Mouse (Mus musculus): ENCODE results near the gene Fam83f.

Fam83f gene

DNA sequence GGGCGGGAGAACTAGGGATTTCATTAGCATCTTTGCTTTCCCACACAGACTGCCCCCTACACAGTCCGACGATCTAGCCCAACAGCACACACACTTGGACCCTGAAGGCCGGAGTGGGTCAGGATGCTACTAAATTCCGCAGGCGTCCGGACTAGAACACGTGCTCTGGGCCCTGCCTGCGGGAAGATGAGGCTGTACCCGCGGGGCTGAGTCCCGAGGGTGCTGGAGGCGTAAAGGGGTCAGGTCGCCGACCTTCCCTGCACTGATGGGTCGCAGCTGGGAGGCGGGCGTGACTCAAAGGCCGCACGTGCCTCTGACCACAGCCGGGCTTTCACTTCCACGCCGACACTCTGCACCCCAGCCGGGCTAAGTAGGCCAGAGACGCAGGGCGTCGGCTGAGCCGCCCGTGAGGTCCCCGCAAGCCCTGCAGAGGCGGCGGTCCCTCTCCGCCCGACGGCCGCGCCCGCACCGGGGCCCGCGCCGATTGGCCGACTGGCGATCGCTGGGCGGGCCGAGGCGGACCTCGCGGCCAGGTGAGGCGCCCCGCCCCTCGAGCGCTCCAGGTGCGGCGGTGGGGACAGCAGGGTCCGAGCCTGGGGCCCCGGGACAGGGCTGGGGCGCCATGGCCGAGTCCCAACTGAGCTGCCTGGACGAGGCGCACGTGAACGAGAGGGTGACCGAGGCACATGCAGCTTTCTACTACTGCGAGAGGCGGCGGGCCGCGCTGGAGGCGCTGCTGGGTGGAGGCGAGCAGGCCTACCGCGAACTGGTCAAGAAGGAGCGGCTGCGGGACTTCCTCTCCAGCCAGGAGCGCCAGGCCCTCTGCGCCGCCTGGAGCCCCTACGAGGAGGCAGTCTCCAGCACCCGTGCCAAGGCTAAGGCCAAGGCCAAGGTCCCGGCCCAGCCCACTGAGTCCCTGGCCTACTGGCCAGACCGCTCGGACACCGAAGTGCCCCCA is at the start of gene Fam83f:
Gene Fam83f (plus strand): TSS at position 553 of the 958 bp plus-strand sequence.
- DNase-seq: peak; percentile 59

DNA sequence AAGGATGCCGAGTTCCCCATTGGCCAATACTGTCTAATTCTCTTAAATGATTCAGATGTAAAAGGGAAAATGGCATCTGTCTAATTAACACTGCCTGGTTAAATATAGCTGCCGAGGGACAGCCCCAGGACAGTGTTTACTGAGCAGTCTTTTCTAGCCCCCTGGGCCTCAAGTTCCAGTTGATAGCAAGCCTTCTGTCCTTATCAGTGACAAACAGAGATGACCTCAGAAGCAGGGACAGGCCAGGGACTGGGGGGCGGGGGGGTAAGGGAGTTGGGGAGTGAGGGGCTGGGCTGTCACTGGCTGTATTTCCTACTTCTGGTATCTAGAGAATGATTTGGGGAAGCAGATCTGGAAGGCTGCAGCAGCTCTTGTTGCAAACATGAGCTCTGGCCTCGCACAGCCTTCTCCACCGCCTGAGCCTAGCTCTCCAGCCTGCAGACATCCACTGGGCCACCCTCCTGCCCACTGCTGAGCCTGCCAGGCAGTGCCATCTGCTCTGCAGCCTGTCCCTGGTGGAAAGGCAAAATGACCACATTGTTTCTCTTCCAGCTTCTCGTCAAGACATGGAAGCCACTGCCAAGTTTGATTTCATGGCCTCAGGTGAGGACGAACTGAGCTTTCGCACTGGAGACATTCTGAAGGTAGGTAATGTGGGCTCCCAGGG is 48.3 kb upstream of the Fam83f start:
- no peak for DNase-seq

DNA sequence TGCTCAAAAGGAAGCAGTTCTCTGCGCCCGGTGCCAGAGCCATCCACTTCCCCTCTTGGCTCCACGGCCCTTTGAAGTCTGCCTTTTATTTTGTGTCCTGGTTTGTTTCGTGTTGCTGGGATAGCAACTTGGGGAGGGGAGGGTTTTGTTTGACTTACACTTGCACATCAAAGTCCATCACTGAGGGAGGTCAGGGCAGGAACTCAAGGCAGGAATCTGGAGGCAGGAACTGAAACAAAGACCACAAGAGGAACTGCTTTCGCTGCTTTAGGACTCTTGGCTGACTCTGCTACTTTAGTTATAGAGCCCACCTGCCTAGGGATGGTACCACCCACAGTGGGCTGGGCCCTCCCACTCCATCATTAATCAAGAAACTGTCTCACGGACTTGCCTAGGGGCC is 45.2 kb upstream of the Fam83f start:
- DNase-seq: no peak

DNA sequence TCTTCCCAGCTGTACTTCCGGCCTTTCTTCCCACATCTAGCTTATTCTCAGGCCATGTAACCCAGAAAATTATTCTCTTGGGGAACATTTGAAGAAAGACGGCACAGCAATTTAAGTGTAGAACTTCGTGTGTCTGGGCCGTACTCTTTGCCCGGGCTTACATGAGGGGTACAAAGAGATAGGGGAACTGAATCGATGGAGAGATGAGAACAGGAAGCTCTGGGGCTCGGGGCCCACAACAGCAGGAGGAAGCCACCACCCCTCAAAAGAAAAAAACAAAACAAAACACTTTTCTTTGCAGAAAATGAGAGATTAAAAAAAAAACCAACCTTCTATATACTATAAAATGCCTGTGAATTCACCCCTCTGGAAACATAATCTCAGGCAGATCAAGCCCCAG is 41.5 kb upstream of the Fam83f start:
- no peak for DNase-seq

DNA sequence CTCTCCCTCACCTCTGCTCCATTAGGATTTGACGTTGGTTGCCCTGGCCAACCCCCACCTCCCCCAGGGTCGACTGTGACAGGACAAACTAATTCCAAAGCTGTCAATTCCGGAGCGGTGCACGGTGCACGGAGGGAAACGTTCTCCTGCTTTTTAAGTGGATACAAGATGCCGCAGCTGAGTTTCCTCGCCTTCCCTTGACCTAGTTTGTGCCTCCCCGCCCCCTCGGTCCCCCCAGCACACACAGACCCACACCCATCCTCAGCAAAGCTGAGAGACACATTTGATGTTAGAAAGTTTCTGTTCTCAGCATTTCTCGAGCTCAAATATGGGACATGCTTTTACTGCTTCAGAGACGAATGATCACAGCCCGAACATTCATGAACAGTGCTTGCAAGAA is 40.9 kb upstream of the Fam83f start:
- no peak for DNase-seq

DNA sequence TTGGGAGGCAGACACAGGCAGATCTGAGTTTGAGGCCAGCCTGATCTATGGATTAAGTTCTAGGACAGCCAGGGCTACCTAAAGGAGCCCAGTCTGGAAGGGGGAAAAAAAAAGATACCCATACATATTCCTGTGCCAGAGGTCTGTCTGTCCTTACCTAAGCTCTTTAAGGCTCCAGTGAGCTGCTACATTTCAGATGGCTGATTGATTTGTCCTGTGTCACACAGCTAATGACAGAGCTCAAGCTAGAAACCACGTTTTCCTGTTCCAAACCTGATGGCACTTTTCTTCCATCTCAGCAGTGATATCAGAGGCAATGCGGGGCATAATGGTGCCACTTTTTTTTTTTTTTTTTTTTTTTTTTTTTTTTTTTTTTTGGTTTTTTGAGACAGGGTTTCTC is 40.3 kb upstream of the Fam83f start:
- no peak for DNase-seq

DNA sequence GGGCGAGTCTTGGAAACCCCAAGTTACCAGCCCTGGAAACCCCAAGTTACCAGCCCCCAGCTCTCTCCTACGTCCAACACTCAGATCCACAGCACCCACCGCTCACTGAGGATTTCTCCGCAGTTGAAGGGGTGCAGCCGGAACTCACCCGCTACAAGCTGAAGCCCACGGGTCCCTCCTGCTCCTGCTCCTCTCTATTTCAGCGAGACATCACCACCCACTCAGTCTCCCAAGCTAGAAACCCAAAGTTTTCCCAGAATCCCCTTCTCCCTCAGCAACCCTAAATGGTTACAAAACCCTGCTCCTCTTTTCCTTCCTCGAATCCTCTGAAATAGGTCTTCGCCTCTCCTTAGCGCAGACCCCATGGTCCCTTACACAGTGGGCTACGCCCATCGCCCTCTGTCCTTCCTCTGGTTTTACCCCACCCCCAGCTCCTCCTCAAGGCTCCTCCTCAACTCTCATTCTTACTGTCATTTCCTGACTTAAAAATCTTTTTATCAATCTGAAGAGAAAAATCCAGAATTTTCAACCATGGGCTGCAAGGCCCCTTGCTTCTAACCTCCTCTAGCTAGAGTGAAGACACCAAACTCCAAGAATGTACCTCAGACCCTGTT is 39.3 kb upstream of the Fam83f start:
- no peak for DNase-seq

DNA sequence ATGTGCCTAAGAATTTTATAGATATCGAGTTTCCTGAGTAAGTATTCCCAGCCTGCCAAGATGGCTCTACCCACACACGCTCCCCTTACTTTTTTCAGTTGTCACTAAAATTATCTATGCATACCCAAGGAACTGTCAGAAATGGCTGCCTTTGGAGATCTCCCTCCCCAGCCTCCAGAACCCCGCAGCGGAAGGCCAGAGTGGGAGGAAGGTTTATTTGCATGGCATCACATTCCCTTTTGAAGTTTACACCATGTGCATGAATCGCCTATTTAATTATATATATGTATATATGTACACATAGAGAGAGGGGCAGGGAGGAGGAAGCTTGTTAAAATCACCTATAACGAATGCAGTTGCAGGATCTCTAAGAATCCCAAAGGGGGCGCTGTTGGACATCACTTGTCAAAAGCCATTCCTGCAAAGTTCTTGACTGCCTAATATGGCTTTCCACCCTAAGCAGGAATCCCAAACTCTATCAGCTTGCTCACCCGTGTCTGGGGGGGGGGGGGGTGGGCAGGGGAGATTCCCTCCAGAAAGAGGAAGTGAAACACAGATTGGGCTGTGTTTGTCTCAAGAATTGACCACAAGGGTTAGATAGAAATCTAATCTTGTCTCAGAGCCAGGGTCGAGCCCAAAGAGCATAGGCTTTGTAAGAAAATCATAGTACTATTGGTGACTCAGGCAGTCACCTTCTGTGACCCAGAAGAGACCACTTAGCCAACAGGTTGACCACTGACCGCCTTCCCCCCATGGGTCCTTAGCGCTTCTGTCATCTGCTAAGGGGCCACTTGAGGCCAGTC is 37.1 kb upstream of the Fam83f start:
- DNase-seq: peak; percentile 16

DNA sequence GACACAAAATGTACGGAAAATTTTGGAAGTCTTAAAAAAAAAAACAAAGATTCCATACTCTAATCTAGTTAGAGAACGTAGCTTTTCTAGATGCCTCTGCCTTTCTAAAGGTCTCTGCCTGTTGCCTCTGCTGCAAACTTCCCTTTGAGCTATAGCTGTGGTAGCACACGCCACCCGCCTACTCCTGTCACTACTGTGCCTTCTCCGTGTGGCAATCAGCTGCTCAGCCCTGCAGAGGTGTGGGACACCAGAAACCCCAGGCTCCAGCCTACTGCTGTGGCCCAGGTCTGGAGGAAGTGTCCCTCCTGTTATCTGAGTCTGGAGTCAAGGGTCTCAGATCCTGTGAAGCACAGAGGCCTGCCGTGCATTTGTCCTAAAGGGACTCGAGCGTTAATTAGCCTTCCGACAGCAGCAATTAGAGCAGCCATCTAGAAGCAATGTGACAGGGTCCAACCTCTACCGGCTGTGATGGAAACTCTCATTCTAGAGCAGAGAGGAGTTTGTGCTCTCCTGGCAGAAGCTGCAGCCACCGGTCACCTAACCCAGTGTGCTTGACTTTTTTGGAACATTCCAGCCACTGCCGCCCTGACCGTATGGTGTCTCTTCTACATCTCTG is 34.8 kb upstream of the Fam83f start:
- DNase-seq: no peak

DNA sequence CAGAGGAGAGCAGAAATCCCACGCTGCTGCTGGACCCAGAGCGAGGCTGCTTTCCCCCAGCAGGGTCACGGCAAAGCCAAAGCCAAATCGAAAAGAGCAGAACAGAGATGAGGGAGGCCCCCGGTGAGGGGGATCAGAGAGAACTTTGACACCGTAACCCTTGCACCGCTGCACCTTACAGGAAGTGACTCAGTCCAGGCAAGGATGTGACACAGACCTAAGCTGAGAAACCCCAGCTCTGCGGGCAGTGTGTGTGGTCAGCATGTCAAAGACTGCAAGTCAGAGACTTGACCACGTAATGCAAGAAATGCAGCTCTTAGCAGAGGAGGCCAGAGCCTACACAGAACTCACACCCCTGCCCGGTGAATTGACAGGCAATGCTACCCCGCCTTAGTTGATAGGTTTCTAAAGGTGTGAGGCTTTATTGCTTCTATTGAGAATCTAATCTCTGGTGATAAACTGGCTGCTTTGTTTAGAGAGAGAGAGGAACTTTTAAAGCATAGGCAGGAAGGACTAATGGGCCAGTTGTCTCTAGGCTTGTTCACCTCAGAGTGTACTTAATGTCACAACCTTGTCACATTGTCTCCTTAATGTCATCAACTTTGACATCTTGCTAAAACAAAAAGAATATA is 32.5 kb upstream of the Fam83f start:
- no peak for DNase-seq

DNA sequence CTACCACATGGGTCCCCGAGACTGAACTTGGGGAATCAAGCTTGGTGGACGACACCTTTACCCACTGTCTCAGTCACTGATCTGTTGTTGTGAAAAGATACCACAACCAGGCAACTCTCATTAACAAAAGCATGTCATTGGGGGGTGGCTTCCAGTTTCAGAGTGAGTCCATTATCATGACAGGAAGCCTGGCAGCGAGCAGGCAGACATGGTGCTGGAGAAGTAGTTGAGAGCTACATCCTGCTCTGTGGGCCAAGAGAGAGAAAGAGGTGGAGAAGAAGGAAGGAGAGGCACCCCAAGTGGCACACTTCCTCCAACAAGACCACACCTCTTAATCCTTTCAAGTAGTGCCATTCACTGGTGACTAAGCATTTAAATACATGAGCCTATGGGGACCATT is 31.8 kb upstream of the Fam83f start:
- DNase-seq: no peak

DNA sequence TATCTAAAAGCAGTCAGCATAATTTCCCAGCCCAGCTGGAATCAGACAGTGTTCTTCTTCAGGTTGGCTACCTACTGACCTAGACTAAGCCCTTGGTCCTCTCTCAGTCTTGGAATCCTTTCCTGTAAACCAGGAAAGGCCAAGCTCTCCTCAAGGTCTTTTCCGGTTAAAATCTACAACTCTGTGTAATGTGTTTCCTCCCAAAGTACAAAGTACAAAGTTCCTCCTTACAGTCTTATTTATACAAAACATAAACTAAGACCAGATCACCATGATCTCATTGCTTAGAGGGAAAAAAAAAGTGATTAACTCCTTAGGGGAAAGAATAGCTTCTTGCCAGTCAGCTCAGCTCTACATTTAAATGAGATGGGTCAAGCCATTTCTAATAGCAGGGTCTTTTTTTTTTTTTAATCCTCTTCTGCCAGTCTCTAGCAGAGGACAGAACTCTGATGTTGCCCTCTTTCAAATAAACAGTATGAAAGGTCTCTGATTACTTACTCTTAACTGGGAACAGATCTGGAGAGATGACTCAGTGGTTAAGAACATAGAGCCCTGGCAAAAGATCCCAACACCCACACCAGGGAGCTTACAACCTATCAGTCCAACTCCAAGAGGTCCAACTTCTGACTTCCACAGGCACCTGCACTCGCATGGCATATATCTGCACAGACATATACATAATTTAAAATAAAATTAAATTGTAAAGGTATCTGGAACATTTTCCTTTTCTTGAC is 29.8 kb upstream of the Fam83f start:
- DNase-seq: no peak

DNA sequence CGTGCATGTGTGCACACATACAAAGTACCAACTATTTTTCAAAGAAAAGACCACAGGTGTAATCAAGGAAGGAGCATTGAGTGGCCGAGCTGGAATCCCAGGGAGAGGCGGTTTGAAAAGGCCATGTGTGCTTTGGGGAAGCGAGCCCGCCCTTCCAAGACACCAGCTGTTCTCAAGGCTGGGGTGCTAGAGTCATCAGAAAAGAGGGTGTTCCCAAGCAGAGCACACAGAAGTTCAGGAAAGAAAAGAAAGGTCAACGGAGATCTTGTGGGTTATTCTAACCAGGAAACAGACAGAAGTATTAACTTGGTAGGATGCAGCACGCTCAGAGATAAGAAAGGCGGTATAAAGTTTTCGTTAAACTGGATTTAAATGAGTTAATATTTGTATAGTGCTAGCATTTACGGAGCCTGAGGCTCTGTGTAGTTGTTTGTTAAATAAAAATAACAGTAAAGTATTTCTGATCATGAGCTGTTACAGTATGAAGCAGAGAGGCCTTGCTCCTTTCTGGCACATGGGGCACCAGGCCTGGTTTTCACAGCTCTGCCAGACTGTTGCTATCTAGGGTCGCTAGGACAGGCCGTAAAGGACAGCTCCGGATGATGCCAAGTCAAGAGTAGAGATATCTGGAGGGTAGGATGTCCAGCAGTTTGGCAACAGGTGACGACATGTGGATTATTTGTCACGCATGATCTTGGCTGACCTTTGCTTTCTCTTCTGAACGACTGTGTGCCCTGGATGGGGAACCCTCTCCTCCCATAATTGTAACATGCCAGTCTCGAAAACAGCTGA is 26.4 kb upstream of the Fam83f start:
- DNase-seq: no peak

DNA sequence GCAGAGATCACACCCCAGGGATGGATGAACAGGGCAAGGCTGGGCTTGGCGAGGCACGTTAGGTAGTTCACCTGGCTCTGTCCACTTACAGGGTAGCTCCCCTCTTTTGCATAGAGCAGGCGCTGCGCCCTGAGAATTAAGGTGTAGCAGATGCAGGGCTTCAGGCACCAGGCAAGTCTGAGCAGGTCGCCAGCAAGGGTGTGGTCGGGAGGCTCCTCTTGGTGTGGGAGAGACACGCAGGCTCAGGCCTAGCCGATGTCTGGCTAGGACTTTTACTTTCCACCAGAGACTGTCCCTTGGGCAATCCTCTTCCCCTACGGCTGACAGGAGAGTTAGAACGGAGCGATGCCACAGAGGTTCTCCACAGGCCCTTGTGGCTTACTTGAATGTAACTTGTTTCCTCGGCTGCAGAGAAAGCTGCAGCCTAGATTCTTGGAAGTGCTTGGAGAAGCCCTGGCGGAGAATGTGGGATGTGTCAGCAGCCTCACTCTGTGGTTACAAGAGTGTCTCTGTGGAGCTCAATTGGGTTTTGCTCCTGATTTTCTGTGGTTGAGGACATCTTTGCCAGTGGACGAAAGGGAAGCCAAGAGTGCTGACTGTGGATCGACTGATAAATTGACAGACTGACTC is 22.6 kb upstream of the Fam83f start:
- no peak for DNase-seq

DNA sequence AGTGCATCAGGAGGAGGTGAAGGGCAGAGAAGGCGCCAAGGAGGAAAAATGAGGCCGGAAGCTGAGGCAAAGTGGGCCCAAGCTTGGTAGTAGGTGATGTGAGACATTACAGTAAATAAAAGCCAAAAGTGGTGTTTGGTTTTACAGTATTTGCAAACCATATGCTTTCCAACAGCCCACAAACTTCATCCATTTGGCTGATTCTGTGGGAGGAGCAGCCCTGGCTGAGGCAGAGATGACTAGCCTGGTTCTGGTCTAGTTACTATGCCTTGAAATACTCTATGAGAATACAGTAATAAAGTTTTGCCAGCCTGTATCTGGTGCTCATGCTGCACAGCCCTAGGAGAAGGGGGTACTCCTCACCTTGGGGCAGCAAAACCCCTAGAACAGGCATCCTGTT is 21.2 kb upstream of the Fam83f start:
- DNase-seq: no peak

DNA sequence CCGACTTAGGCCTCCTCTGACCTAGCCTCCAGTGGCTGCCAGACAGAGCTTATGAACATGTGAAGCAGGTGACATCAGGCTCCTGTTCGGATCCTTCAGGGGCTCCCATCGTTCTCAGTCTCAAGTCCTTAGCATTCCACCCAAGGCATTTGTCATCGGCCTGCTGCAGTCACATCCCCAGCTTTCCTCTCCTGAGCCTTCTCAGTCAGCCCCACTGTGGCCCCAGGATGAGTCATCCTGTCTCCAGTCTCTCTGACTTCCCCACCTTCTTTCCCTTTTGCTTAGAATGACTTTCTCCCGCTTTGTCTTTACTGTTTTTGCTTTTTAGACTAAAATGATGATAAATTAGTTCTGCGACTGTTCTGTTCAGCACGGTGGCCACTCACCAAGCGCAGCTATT is 17.8 kb upstream of the Fam83f start:
- no peak for DNase-seq

DNA sequence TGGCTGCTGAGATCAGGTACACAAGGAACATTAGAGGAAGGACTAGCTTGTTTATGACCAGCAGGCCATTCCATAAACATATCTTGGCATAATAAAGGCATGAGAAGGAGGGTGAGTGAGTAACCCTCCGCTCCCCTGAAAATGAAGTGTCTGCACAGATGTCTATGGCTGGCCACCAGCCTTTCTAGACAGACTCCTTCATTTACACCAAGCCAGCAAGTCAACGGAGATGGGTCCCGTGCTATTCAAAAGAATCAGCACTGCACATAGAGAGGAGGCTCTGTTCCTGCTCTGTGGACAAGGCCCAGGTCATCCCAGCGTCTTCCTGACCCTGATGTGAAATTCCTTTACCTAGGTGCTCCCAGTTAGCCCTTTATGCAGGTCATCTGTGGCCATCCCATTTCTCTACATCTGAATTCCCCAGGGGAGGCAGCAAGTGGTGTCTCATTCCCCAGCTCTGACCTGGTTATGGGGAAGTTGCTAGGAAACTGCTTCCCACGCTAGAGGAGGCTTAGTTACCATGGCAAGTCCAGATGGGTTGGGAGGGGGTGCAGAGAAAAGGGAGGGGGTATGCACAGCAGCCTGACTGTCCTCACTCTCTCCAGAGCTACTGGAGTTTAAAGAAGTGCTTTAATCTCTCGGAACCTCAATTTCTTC is 12.7 kb upstream of the Fam83f start:
- no peak for DNase-seq

DNA sequence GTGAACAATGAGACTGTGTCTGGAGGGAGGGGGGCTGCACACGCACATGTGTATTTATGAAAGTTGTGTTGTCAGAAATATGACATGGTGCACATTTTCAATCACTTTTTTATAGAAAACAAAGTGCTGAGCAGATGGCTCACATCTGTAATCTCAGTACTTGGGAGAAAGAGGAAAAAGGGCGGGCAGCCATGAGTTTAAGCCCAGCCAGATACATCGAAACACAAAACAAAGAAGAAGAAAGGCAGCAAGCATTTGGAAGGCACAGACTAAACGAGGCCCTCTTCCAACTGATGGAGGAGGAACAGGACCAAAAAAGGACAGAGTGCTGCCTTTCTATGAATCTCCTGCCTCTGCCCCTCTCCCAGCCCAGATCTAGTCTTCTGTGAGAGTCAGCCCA is 10.7 kb upstream of the Fam83f start:
- DNase-seq: no peak

DNA sequence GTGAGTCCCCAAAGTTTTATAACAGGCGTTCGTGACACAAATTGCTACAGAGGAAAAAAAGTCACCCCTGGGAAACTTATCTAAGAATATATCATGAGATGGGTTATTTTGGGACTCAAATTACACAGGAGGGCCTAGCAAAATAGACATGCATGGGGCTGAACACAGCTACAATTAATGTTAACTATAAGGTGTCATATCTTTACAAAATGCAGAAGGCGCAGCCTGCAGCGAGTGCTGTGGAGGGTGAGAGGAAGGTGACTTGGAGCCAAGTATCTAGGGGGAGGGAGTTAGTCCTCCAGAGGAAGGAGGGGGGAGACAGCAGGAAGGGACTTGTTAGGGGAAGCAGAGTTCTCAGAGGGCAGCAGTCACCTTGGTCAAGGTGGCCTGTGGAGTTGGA is 7.2 kb upstream of the Fam83f start:
- no peak for DNase-seq

Data from kidney, adult 11 months (tissue).